Mouse (Mus musculus) c-Kit-positive CD71-negative TER-119-negative erythroid progenitor cells, embryonic 14.5 days (primary cell): ENCODE data around the gene Cd93.

Experiments used
- DNase-seq: peaks from one replicate; pipeline ENCODE4 v3.0.0-alpha.2; 2013; ENCODE audit warnings: low read depth

The Cd93 gene

DNA sequence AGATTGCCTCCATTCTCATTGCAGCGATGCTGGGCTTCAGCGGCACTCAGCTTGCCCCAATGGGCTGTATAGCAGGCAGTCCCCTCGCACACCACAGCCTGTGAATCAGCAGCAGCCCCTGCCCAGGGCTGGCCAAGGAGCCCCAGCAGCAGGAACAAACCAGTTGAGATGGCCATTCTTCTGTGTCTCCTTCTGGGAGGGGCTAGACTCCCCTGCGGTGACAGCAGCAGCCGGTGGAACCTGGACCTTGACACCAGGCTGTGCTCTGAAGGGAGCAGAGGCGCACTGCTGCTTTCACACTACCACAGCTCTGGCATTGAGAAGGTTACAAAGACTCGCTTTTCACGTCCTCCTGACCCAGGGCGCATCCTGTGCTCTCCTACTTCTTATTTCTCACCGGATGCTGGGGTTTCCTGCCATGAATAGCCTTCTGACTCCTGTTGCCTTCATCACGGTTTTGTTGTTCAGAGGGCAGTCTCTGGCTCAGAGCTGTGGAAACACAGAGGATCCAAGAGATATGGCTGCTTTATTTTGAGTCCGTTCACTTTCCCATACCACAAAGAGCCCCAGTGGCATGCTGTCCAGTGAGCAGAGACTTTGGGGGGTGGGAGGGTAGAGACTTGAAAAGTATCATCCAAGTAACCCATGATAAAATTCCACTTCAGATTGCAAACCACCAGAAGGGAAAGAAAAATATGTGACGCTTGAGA lies at the start of gene Cd93:
Cd93 (minus strand) TSS at position 315 of the 710 bp plus-strand sequence.
- peak; percentile 28 for DNase-seq

DNA sequence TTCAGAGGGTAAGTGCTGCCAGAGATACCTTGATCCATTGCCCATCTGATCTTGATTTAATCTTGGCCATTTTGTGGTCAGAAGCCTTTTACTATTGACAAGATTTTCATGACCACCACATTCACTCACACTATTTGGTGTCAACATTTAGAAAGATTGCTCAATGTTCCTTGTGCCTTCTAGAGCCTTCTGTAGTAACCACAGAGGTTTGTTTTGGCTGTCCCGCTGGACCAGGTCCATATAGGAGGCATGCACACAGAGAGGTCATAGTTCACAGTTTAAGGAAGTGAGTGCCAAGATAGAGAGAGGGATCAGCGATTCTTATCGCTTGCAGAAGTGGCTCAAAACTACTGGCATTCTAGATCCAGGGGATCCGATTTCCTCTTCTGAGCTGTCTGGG lies 48.7 kb upstream of the Cd93 start:
- no peak for DNase-seq

DNA sequence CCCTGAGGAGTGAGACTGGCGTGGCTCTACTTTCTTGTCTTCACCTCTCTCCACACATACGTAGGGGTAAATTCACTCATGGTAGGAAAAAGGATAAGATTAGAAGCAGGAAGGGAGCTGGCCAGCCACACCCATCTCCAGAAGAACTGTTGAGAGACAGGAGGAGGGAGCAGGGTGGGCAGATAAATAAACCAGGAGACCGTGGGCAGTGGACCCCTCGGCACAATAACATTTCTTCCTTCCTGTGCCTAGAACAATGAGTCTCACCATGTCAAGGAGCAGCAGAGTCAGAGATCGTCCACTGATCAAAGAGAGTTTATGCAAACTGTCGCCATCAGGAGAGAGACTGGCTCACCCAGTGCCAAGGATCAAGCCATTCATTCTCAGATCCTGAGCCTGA lies 46.8 kb upstream of the Cd93 start:
- no peak for DNase-seq

DNA sequence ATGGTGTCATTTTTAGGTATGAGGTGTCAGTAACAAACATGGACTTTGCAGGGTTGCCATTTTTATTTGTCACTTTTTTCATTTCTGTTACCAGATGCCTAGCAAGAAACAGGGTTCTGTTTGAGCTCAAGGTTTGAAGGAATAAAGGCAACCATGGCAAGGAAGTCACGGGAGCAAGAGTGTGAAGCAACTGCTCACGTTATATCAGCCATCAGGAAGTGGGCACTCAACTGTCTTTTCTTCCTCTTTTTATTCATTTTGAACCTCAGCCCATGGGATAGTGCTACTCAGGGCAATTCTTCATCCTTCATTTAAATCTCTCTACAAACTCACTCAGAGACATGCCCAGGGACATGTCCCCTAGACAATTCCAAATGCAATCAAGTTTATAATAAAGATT lies 45.5 kb upstream of the Cd93 start:
- DNase-seq: no peak

DNA sequence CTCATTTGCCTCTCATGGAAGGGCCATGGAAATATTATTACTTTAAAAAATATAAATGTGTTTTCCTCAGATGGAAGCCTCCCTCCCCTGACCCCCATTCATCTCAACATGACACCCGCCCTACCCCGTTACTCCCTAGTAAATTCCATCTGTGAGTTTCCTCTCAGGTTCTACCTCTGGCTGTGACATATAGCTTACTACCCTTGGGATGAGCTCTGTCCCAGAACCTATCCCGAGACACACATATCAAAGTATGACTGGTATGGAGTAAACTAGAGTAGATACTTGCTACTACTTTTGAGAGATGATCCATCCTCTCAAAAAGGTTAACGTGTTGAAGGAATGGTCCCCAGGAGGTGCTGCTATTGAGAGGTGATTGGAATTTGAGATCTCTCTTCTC lies 42.2 kb upstream of the Cd93 start:
- DNase-seq: no peak

DNA sequence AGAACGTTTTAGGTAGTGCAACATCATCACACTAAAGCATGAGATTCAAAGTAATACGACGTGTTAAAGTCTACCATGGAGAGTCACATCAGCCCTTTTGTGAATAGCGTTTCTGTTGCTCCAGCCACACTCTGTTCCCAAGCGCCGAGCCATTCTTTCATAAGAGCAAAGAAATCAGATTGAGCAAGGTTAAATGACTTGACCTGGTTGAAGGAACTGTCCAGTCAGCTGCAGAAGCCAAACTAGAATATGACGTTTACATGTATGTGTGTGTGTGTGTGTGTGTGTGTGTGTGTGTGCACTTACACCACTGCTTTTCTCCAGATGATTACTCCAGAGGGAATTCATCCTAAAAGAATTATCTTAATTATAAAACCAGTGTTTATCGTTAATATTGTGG lies 37.0 kb upstream of the Cd93 start:
- no peak for DNase-seq

DNA sequence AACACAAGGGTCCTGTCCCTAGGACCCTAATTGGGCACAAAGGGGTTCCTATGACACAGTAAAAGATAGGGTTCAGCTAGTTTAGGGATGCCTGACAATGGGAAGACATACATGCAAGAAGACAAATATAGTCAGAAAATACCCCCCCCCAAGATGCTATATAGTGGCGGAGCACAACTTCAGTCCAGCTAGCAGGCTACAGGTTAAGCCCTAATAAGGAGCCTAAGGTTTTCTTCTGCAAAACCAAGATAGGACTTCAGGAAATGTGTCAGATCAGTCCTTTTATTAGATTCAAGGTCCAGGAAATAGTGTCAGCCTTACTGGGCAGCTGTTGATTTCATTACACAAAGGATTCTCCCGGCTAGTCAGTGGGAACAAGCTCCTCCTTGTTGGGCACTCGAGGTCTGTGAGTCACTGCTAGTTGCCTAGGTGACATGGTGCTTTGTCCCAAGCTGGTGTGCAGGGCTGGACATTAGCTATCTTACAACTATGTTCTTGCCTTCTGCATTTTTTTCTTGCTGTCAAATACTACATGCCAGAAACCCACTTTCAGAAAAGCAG lies 34.9 kb upstream of the Cd93 start:
- peak; percentile 23 for DNase-seq

DNA sequence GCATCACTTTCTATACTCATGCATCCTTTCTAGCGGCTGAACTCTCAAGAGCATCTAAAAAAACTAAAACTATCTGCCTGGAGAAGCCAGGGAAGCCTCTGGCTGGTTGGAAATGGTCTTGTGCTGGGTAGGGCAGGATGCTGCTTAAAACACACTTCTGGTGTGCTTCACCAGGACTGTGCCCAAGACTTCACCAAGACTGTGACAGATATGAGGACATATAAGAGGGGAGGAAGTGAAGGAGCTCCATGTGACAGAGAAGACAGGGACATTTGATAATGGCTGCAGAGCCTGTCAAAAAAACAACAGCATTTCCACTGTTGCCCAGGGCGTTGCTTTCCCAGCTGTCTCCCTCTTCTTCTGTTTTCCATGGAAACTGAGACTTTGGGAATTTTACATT lies 34.0 kb upstream of the Cd93 start:
- DNase-seq: no peak

DNA sequence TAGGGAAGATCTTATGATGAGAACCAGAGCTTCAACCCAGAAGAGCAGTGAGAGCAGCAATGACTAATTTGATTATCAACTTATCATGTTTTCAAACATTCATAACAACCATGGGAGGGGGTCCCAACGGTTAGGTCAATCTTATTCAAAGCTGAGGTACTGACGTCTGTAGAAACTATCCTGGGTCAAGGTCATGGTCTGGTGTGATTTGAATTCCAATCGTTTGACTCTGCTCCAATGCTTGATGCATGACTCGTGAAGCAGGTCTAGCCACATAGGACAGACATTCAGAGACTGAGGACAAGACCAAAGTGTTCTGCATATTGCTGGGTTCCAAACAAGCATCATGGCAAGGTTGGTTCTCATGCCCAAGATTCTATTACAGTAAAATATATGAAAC lies 33.2 kb upstream of the Cd93 start:
- no peak for DNase-seq

DNA sequence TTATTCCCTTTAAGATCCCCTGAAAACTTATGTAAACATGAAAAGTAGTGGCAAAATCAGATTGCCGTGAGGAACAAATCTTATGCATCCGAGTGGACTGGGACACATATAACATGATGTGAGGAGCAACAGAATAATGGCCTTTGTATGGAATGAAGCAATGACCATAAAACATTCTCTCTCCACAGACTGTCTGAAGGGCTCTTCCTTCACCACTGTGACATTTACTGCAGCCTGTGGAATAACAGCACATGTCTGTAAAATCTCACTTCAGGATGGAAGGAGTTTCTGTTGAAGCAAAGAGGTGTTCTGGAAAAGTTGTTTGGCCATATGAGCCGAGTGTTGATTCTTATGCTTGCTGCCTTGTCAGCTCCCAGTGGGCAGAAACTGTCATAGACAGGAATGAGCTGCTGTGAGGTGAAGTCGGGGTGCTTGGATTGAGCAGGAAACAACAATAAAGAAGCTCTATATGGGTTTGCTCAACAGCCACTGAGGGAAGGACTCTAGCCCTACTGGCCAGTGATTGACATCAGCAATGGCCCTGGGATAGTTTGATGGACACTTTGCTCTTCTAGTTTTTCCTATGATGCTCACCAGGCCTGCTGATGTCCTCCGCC lies 32.6 kb upstream of the Cd93 start:
- DNase-seq: no peak

DNA sequence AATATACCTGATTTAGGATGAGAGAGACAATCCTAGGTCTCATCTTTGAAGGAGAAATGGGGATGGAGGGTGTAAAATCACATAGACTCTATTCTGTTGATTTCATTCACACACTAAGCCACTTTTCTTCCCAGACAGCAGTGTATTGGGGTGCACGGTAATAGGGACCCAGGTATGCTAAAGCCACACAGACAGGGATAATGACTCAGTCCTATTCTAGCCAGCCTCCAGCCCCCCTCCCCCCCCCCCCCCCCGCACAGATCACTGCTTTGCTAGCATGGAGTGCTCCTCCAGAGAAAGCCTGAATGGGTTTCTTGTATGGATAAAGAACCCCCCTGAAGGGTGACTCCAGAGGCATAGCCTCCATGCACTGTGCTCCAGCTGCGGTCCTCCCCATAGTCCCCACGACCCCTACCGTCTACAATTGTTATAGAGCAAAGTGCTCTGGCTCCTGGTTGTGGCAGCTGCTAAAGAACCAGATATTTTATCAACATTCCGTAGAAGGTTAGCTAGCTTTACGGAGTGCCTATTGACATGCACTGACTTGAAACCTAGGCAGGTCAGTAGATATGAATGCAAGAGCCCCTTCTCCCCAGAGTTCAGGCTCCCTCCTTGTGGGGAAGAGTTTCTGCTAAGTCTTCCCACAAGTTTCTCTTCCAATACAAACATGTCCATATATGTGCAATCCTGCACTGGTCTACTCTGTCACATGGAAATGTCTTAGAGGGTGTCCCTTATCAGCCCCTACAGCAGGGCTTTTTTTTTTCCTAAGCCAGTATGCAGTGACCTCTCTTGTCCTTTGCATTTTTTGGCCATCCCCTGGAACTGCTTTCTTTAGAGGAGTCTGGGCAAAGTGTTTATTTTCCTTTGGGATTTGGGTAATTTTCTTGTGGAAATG lies 26.2 kb upstream of the Cd93 start:
- DNase-seq: no peak

DNA sequence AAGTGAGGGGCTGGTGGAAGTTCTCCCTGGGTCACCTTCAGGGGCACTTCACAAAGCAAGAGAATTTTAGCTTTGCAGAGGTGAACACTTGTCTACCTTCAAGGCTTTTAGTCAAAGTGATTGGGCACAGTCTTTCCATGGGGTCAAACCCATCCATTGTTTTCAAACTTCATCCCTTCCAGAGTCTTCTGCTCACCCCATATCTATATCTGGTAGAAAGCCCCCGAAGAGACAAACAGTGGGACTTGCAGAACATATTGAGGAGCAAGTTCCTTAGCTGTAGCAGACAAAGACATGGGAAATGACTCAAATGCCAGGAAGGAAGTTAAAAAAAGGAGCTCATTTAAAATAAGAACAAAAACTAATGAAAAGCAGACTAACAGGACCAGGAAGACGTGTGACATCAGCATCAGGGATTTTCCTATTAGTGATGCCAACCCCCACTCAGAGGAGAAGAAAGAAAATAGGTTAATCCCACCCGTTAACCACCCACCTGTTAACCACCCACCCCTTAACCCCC lies 24.6 kb upstream of the Cd93 start:
- no peak for DNase-seq

DNA sequence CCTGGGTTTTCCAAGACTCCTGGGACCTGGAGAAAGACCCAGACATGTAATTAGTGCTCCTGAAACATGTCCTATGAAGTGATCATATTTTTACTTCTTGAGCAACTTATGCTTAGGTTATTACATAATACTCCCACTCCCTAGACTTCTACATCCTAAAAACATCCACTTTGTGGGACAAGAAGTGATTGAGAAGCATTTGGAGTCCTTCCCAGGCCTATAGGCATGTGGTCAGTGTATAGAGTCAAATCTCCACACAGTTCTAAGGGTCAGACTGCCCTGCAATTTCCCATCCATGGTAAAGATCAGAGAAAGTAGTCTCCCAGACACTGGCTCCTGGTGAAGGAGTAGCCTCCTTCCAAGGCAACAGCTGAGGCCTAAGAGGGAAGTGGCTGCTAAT lies 12.0 kb upstream of the Cd93 start:
- DNase-seq: no peak

DNA sequence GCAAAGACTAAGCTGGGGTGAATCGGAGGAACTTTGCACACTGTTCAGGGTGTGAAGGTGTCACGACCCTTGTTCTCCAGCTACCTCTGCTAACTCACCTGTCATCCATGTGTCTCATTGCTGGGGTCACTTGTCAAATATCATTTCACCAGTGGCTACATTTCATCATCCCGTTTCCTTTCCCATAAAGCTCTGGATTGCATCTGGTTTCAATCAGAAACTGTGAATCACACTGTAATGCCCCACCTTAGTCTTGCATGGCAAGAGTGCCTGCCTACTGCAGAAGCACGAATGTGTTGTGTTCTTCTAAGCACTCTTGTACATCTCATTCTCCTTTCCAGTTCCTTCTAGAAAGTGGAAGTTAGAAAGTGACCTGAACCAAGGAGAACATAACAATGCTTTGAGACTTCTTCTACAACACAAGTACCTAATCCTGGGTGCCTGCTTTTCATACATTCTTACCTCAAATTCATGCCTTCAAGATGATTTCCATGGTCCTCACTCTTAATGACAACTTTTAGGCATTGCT lies 10.7 kb upstream of the Cd93 start:
- no peak for DNase-seq

DNA sequence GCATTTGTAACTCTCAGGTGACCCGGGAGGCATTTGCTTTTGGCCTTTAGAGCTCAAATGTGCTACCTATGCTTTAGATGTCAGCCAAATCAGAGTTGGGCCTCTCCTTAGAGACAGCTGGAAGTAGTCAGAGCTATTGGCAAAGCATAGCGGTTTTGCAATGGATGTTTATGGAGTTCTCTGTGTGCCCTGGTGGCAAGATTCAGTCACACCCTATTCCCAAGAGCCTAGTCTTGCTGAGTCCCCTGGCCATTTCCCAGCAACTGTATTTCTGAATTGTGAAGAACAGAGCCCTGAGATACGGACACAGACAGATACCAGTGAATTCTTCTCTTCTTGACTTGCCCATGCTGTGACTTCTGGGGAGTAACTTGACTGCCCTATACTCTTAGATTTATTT lies 9.7 kb upstream of the Cd93 start:
- no peak for DNase-seq

DNA sequence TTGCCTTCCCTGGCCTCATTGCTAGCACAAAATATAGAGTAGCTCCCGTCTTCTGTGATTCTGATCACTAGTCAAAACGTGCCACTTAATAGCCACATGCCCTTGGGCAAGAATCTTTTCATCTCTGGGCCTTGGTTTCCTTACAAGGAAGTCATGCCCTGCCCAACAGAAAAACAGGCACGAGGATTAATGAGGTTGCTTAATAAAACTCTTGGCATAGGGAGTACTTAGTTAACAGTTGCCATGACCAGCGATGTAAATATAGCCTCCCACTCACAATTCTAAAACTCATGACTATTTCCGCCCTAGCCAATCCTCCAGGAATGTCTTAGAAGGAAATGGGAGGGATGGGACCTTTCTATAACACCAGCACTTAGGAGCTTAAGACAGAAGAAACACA lies 8.1 kb upstream of the Cd93 start:
- no peak for DNase-seq

DNA sequence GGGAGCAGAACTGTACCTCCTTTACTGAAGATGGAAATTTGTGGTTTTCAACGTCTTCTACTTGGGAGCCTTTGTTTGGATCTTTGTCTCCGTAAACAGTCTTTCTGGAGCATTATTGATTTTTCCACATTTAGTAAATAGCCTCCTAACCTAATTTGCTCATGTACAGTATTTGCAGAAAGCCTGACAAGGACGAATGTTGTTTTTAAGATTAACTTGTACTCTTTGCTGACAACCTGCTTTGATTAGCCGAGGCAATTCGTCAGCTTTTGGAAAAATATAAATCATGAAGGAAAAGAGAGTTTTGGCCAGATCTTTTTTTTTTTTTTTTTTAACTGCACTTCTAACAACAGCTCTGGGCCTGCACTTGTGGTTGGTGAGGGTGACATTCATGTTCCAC lies 7.3 kb upstream of the Cd93 start:
- DNase-seq: no peak

DNA sequence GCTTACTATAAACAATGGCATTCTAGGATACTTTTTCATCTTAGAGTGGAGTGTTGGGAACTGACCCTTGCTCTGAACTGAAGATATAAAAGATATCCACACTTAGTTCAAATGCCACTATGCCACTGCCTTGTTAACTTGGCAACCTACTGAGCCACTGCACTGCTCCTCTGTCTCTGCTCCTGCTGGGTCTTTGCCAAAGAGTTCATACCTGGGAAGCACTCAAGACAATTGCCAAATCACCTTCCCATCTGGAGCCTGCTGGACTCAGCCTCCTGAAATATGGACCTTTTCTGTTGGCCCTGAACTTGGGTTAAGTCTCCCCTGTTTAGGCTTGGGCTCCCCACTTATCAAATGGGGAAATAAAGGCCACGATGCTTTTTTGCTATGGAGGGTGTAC lies 6.3 kb upstream of the Cd93 start:
- DNase-seq: no peak

DNA sequence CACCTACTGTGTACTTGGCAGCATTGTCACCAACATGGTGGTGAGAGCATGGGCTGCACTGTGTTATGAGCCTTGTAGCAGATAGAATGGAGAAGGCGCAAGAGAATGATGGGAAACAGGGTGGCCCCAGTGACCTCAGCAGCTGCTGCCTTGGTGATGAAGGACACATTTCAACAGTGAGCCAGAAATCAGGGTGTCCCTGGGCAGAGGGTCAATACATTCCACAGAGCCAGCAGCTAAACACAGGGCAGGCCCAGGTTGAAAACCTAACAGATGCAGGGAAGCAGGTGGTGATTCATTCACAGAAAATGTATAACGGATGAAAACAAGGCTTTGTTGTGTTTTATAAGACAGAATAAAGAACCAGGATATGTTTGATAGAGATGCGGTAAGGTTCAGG lies 3.1 kb upstream of the Cd93 start:
- DNase-seq: no peak

DNA sequence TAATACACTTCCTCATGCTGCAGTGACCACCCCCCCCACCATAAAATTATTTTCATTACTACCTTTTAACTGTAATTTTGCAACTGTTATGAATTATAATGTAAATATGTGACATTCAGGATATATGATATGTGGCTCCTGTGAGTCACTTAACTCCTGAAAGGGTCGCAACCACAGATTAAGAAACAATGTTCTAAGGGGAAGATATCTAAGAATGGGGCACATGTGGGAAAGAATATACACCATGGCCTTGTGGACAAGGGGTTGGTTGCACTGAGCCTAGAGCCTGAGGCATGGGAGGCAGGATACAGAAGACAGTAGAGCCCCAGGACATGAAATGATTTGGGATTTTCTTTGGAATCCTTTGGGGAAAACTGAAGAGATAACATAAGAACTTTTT lies 2.3 kb upstream of the Cd93 start:
- no peak for DNase-seq

DNA sequence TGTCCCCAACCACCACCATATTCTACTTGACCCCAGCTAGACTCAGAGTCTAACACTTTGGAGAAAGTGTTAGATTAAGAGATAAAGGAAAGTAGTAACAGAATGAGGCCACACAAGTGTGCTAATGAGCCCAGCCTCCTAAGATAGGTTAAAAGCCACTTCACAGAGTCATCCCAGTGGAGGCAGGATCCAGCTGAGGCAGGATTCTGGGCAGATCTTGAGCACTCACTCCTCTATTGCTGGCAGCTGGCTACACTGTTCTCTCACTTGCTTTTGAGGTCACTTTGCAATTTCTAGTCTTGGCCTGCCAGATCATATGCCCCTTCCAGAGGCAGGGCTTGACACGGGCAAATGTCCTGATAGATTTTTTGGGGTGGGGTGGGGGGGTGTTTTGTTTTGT lies 1.1 kb upstream of the Cd93 start:
- no peak for DNase-seq

DNA sequence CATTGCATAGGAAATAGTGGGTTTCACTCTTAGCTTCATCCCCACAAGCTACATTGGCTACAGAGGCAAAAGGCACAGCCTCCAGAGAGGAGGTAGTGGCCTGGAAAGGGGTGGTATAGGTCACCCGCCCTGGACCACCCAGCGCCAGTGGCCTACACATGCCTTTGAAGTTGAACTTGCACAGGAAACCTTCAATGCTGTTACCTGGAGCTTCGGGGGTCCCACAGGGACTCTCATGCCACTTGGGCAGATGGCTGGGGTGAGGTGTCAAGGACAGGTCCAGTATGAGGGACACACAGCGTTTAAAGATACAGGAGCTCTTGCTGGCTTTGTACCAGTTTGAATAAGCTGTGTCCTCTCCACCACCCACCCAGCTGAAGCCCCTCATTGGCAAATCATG lies 653 bp downstream of the Cd93 start:
- DNase-seq: no peak
